Mouse (Mus musculus): ENCODE data around the gene Ldb3. TPM values are rescaled to one million over a fixed set of nuclear protein-coding genes. Genes with fewer than 3 reads are reported as not detected.
A peak's percentile ranks its signal among the peaks of the same experiment; 100 is the strongest.

Gene Ldb3
- polyA plus RNA-seq, 1 experiment from 2014 or later: 9.8 TPM

GRCm38 (mm10) chr14:34588005-34588404, 477 bp downstream of the Ldb3 start:
- no peaks in the 10 kb centered on the region for H3K27me3 ChIP-seq
- H3K4me2 ChIP-seq (replicated peaks): peak overlapping the region; percentile 3; the same call in 1 of the 2 replicates
- H3K9me3 ChIP-seq: no peaks in the 10 kb centered on the region
- ATAC-seq (ENCODE audit: low FRiP score, low read depth): no peak
- WGBS: 71% methylated on average over 5 of the region's 5 CpGs
- no peak overlapping the region for H3K4me3 ChIP-seq
- no peak overlapping the region for H3K27ac ChIP-seq
- no peaks in the 10 kb centered on the region for H3K36me3 ChIP-seq
- peaks cover 6% of the 10 kb centered on the region; the same call in 1 of the 2 replicates for H3K4me1 ChIP-seq
- no peak overlapping the region for H3K9ac ChIP-seq

GRCm38 (mm10) chr14:34586871-34587270, 1.6 kb downstream of the Ldb3 start:
- Histone ChIP-seq H3K4me3 (no peak overlapping the region), H3K27me3 (no peaks in the 10 kb centered on the region), H3K27ac (no peak overlapping the region), H3K9me3 (no peaks in the 10 kb centered on the region), H3K9ac (no peak overlapping the region), H3K4me1 (peaks cover 3% of the 10 kb centered on the region; the same call in 1 of the 2 replicates), H3K36me3 (no peaks in the 10 kb centered on the region), H3K4me2 (replicated peaks) (no peak overlapping the region)
- 73% methylated on average over 3 of the region's 3 CpGs for WGBS
- no peak for ATAC-seq (ENCODE audit: low FRiP score, low read depth)

- 74% methylated on average over 9 of the region's 9 CpGs for WGBS
- H3K4me2 ChIP-seq (replicated peaks): no peak overlapping the region
- H3K4me3 ChIP-seq: no peak overlapping the region
- no peak overlapping the region for H3K27ac ChIP-seq
- H3K9me3 ChIP-seq: no peaks in the 10 kb centered on the region
- H3K36me3 ChIP-seq: no peaks in the 10 kb centered on the region
- no peak for ATAC-seq (ENCODE audit: low FRiP score, low read depth)
- H3K4me1 ChIP-seq: no peaks in the 10 kb centered on the region
- no peak overlapping the region for H3K9ac ChIP-seq
- no peaks in the 10 kb centered on the region for H3K27me3 ChIP-seq
Measured at GRCm38 (mm10) chr14:34585358-34586105, 3.0 kb downstream of the Ldb3 start.

GRCm38 (mm10) chr14:34582740-34583427, 5.6 kb downstream of the Ldb3 start:
- Histone ChIP-seq H3K27ac (no peak overlapping the region), H3K4me2 (replicated peaks) (no peak overlapping the region), H3K4me1 (no peaks in the 10 kb centered on the region), H3K9ac (no peak overlapping the region), H3K9me3 (no peaks in the 10 kb centered on the region), H3K4me3 (no peak overlapping the region), H3K36me3 (no peaks in the 10 kb centered on the region), H3K27me3 (no peaks in the 10 kb centered on the region)
- WGBS: 75% methylated on average over 3 of the region's 3 CpGs
- ATAC-seq (ENCODE audit: low FRiP score, low read depth): no peak

GRCm38 (mm10) chr14:34576858-34577257, 11.6 kb downstream of the Ldb3 start:
- 78% methylated on average over 4 of the region's 4 CpGs for WGBS
- Histone ChIP-seq H3K36me3 (no peaks in the 10 kb centered on the region), H3K9me3 (no peaks in the 10 kb centered on the region), H3K27me3 (no peaks in the 10 kb centered on the region), H3K4me1 (peaks cover 3% of the 10 kb centered on the region), H3K4me3 (no peak overlapping the region), H3K27ac (no peak overlapping the region), H3K9ac (no peak overlapping the region), H3K4me2 (replicated peaks) (no peak overlapping the region)
- ATAC-seq (ENCODE audit: low FRiP score, low read depth): no peak

- Histone ChIP-seq H3K4me1 (peaks cover 14% of the 10 kb centered on the region), H3K4me3 (no peak overlapping the region), H3K9me3 (no peaks in the 10 kb centered on the region), H3K36me3 (no peaks in the 10 kb centered on the region), H3K27ac (no peak overlapping the region), H3K9ac (no peak overlapping the region), H3K27me3 (no peaks in the 10 kb centered on the region), H3K4me2 (replicated peaks) (no peak overlapping the region)
- peak; percentile 13; the same call in 1 of the 2 replicates for ATAC-seq (ENCODE audit: low FRiP score, low read depth)
- WGBS: 21% methylated on average over 2 of the region's 2 CpGs
Measured at GRCm38 (mm10) chr14:34574068-34574467, 14.4 kb downstream of the Ldb3 start.

- peaks cover 21% of the 10 kb centered on the region for H3K4me1 ChIP-seq
- no peak overlapping the region for H3K4me3 ChIP-seq
- H3K9me3 ChIP-seq: no peaks in the 10 kb centered on the region
- WGBS: 67% methylated on average over 9 of the region's 9 CpGs
- no peaks in the 10 kb centered on the region for H3K27me3 ChIP-seq
- no peaks in the 10 kb centered on the region for H3K36me3 ChIP-seq
- no peak overlapping the region for H3K4me2 ChIP-seq (replicated peaks)
- no peak overlapping the region for H3K9ac ChIP-seq
- ATAC-seq (ENCODE audit: low FRiP score, low read depth): no peak
- no peak overlapping the region for H3K27ac ChIP-seq
Measured at GRCm38 (mm10) chr14:34573348-34573913, 15.1 kb downstream of the Ldb3 start.

GRCm38 (mm10) chr14:34571610-34572387, 16.7 kb downstream of the Ldb3 start:
- 87% methylated on average over 17 of the region's 17 CpGs for WGBS
- no peak for ATAC-seq (ENCODE audit: low FRiP score, low read depth)
- Histone ChIP-seq H3K27me3 (no peaks in the 10 kb centered on the region), H3K36me3 (no peaks in the 10 kb centered on the region), H3K9ac (no peak overlapping the region), H3K4me3 (no peak overlapping the region), H3K4me1 (peaks cover 37% of the 10 kb centered on the region), H3K9me3 (no peaks in the 10 kb centered on the region), H3K4me2 (replicated peaks) (no peak overlapping the region), H3K27ac (no peak overlapping the region)

- H3K27ac ChIP-seq: no peak overlapping the region
Measured at GRCm38 (mm10) chr14:34570903-34571302, 17.6 kb downstream of the Ldb3 start.

GRCm38 (mm10) chr14:34570294-34570693, 18.2 kb downstream of the Ldb3 start:
- Histone ChIP-seq H3K4me3 (peak overlapping the region; percentile 32; the same call in 1 of the 2 replicates), H3K4me1 (peaks cover 52% of the 10 kb centered on the region), H3K9me3 (no peaks in the 10 kb centered on the region), H3K9ac (no peak overlapping the region), H3K27ac (no peak overlapping the region), H3K27me3 (no peaks in the 10 kb centered on the region), H3K36me3 (no peaks in the 10 kb centered on the region), H3K4me2 (replicated peaks) (peak overlapping the region; percentile 66)
- WGBS: 1% methylated on average over 6 of the region's 6 CpGs
- peak; percentile 71 for ATAC-seq (ENCODE audit: low FRiP score, low read depth)

More at GRCm38 (mm10) chr14:34570903-34571302, 17.6 kb downstream of the Ldb3 start:
- Histone ChIP-seq H3K27me3 (no peaks in the 10 kb centered on the region), H3K4me2 (replicated peaks) (no peak overlapping the region), H3K9ac (no peak overlapping the region), H3K4me1 (peaks cover 46% of the 10 kb centered on the region), H3K4me3 (no peak overlapping the region), H3K9me3 (no peaks in the 10 kb centered on the region), H3K36me3 (no peaks in the 10 kb centered on the region)
- no peak for ATAC-seq (ENCODE audit: low FRiP score, low read depth)
- WGBS: 83% methylated on average over 4 of the region's 4 CpGs

- H3K27me3 ChIP-seq: no peaks in the 10 kb centered on the region
- H3K36me3 ChIP-seq: no peaks in the 10 kb centered on the region
- no peak for ATAC-seq (ENCODE audit: low FRiP score, low read depth)
- H3K9me3 ChIP-seq: no peaks in the 10 kb centered on the region
- 33% methylated on average over 27 of the region's 27 CpGs for WGBS
- H3K27ac ChIP-seq: no peak overlapping the region
- peak overlapping the region; percentile 32 for H3K4me3 ChIP-seq
- peaks cover 59% of the 10 kb centered on the region for H3K4me1 ChIP-seq
- peak overlapping the region; percentile 66 for H3K4me2 ChIP-seq (replicated peaks)
- peak overlapping the region; percentile 60 for H3K9ac ChIP-seq
Measured at GRCm38 (mm10) chr14:34569534-34570194, 18.8 kb downstream of the Ldb3 start.

Measured in limb, embryonic 13.5 days (tissue).